Mouse (Mus musculus): ENCODE measurements at regions not wholly inside any gene's neighbourhood (a gene's known extent, or its start where the extent isn't known, plus 50 kb on each side); places are given as distances from the start of the nearest gene placed in this dataset.

GRCm38 (mm10) chr15:34775714-34776113 lies 418.0 kb upstream of the 9430069I07Rik start:
- DNase-seq, result no peak

GRCm38 (mm10) chr15:34751746-34752145 lies 394.1 kb upstream of the 9430069I07Rik start:
- DNase-seq, result no peak

GRCm38 (mm10) chr15:34751021-34751420 lies 393.3 kb upstream of the 9430069I07Rik start:
- DNase-seq, result no peak

GRCm38 (mm10) chr15:34747111-34747510 lies 389.4 kb upstream of the 9430069I07Rik start:
- no peak for DNase-seq

GRCm38 (mm10) chr15:34743130-34743782 lies 385.6 kb upstream of the 9430069I07Rik start:
- peak; percentile 48 for DNase-seq

- no peak for DNase-seq
Measured at GRCm38 (mm10) chr15:34741488-34741887, 383.8 kb upstream of the 9430069I07Rik start.

Data from kidney, adult 18-20 months (tissue).